Mouse (Mus musculus) forebrain, embryonic 10.5 days (tissue): ENCODE measurements around the gene Wbp2. TPM values are rescaled to one million over a fixed set of nuclear protein-coding genes. Genes with fewer than 3 reads are reported as not detected.

ENCODE experiments used
- DNase-seq: peaks from one replicate; pipeline ENCODE4 v3.0.0-alpha.2; 2017; ENCODE audit warnings: low spot score; ENCODE audit errors: extremely low spot score
- H3K27ac ChIP-seq: fragments of 300-500 bp; sonication (generic); 2 replicates; pipeline ENCODE4 v1.5.1; 2016; ENCODE audit warnings: mild to moderate bottlenecking
- H3K27me3 ChIP-seq: fragments of 300-500 bp; sonication (generic); 2 replicates; pipeline ENCODE4 v1.6.1; 2016; ENCODE audit warnings: mild to moderate bottlenecking; ENCODE audit not compliant: poor library complexity, severe bottlenecking
- H3K36me3 ChIP-seq: fragments of 300-500 bp; sonication (generic); replicated peaks from 2 replicates; pipeline ENCODE4 v1.6.1; 2016; ENCODE audit warnings: mild to moderate bottlenecking, moderate library complexity
- H3K4me1 ChIP-seq: fragments of 300-500 bp; sonication (generic); 2 replicates; pipeline ENCODE4 v1.6.1; 2016
- H3K4me3 ChIP-seq: fragments of 300-500 bp; sonication (generic); 2 replicates; pipeline ENCODE4 v1.5.1; 2016; ENCODE audit warnings: mild to moderate bottlenecking, moderate library complexity
- H3K9me3 ChIP-seq: fragments of 300-500 bp; sonication (generic); 2 replicates; pipeline ENCODE4 v1.6.1; 2016; ENCODE audit warnings: mild to moderate bottlenecking, moderate library complexity
- WGBS: fragments of 180-500 bp; shearing (Covaris S2); methylation state at CpG from one replicate; pipeline ENCODE4 v1.1.7; 2016; 5-methylcytosine and 5-hydroxymethylcytosine counted together
- polyA plus RNA-seq: library from polyadenylated mRNA; unstranded; fragments of >200 nt; fragmentation: Nextera tagmentation; extraction: Ambion mirVana; gene quantifications from 2 replicates; pipeline ENCODE4 v1.2.1, GENCODE M21; 2016

Gene Wbp2
- polyA plus RNA-seq, 1 experiment from 2014 or later: 73.6 TPM

DNA sequence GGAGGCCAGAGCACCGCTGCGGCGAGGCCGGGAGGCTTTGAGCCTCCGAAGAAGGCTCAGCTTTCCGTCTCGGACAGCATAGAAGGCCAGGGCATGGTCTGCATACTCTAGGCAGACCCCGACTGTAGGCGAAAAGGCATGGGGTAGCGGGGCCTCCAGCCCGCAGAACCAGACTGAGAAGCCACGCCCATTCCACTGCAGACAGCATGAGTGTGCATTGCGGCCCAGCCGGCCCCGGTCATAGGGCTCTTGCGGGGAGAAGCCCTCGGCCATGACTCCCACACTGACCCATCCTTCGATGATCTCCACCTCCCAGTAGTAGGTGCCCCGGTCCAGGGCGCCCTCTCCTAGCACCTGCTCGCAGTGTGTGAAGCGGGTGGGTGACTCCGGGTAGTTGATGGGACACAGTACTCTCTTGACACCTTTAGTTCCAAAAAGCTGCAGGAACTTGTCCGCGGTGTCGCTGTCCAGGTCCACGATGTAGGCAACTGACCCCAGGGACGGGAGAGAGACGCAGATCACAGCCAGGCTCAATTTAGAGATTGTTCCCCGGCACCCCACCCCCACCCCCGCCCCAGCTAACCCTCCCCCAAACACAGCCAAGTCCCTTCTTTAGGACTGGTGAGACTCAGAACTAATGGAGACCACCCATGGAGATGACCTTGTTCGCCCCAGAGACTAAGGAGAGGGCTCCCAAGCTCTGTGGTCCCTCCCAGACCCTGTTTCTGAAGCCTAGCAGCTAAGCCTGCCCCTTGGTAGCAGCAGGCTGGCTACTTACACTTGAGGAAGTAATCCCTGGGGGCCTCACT is 19.6 kb upstream of the Wbp2 start:
- Histone ChIP-seq H3K27me3 (peaks cover 82% of the 10 kb centered on the region), H3K27ac (peak overlapping the region; percentile 59; the same call in 1 of the 2 replicates), H3K9me3 (no peaks in the 10 kb centered on the region), H3K36me3 (no peaks in the 10 kb centered on the region), H3K4me1 (peaks cover 79% of the 10 kb centered on the region), H3K4me3 (peak overlapping the region; percentile 25)
- 27% methylated on average over 32 of the region's 32 CpGs for WGBS
- peak; percentile 46 for DNase-seq

DNA sequence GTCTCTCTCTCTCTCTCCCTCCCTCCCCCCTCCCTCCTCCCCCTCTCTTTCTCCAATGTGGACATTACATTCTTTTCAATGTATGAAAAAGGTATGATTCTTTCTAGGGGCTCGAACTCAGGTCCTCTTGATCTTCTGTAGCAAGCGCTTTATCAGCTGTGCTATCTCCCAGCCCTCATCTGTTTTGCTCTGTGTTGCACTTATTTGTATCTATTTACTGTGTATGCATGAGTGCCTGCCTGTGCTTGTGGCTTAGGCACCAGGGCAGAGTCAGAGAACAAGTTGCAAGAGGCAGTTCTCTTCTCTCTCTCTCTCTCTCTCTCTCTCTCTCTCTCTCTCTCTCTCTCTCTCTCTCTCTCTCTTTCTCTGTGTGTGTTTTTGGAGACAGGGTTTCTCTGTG is 18.3 kb upstream of the Wbp2 start:
- no peak overlapping the region for H3K27ac ChIP-seq
- no peaks in the 10 kb centered on the region for H3K9me3 ChIP-seq
- H3K4me3 ChIP-seq: no peak overlapping the region
- WGBS: 92% methylated on average over 2 of the region's 2 CpGs
- H3K27me3 ChIP-seq: peaks cover 69% of the 10 kb centered on the region
- peaks cover 89% of the 10 kb centered on the region for H3K4me1 ChIP-seq
- H3K36me3 ChIP-seq: no peaks in the 10 kb centered on the region
- DNase-seq: no peak

DNA sequence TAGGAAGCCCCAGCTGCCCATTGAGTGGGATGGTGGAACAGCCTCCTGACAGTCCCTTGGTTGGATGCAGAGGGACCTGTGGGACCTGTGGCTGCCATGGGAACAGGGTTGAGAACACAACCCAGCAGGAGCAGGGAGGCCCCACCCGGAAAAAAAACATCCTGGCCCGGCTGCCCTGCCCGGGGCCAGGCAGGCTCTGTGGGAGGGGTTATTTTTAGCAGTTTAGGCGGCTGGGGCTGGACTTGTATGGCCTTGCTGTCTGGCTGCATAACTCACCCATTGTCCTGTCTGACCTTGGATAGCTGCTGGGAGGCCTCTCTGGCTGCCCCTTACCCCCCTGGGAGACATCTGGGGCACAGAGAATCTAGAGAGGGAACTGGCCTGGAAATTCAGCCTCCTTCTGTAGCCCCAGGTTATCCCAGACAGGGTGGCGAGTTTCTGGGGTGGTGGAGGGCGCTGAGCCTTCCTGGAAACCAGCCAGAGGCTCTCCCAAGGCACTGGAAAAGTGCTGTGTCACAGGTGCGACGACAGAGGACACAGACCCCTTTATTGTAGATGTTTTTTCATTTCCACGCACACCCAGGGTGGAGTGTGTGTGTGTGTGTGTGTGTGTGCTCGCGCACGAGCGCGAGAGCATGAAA is 17.3 kb upstream of the Wbp2 start:
- Histone ChIP-seq H3K27me3 (peaks cover 59% of the 10 kb centered on the region), H3K9me3 (no peaks in the 10 kb centered on the region), H3K4me3 (peak overlapping the region; percentile 6; the same call in 1 of the 2 replicates), H3K4me1 (peaks cover 80% of the 10 kb centered on the region), H3K27ac (peak overlapping the region; percentile 77), H3K36me3 (no peaks in the 10 kb centered on the region)
- WGBS: 52% methylated on average over 14 of the region's 14 CpGs
- DNase-seq: peak; percentile 41

DNA sequence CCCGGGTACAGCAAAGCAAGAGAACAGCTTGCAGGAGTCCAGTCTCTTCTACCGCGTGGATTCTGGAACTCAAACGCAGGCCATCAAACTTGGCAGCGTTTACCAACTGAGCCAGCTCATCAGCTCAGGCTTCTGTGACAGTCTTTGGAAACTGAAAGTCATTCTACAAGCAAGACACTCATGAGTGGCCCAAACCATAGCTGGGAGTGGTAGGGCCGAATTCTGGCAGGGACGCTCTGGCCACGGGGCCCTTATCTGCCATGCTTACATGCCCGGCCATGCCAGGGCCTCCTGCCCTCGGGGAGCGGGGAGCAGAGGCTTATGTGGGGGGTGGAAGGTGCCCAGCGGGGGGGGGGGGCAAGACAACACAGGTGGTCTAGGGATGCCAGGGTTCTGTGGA is 16.8 kb upstream of the Wbp2 start:
- Histone ChIP-seq H3K36me3 (no peaks in the 10 kb centered on the region), H3K4me1 (peaks cover 78% of the 10 kb centered on the region), H3K27ac (peak overlapping the region; percentile 77), H3K4me3 (no peak overlapping the region), H3K27me3 (peaks cover 54% of the 10 kb centered on the region), H3K9me3 (no peaks in the 10 kb centered on the region)
- WGBS: 82% methylated on average over 12 of the region's 12 CpGs
- no peak for DNase-seq

DNA sequence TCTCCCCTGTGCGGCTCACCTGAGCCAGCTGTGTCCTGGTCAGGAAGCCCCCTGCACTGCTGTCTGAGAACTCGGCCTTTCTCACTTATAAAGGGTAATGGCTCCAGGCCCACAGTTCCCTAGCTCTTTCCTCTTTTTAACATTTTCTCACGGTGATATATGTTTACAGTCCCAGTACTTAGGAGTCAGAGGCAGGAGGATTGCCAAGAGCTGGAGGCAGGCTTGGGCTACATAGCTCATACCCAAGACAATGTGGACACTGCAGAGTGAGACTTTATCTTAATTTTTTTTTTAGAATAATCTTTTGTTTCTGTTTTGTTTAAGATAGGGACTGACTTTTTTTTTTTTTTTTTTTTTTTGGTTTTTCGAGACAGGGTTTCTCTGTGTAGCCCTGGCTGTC is 15.7 kb upstream of the Wbp2 start:
- H3K27me3 ChIP-seq: peaks cover 43% of the 10 kb centered on the region
- H3K27ac ChIP-seq: peak overlapping the region; percentile 88
- peaks cover 68% of the 10 kb centered on the region for H3K4me1 ChIP-seq
- H3K9me3 ChIP-seq: no peaks in the 10 kb centered on the region
- DNase-seq: no peak
- H3K36me3 ChIP-seq: no peaks in the 10 kb centered on the region
- WGBS: 63% methylated on average over 3 of the region's 4 CpGs
- no peak overlapping the region; the same call in 1 of the 2 replicates for H3K4me3 ChIP-seq

DNA sequence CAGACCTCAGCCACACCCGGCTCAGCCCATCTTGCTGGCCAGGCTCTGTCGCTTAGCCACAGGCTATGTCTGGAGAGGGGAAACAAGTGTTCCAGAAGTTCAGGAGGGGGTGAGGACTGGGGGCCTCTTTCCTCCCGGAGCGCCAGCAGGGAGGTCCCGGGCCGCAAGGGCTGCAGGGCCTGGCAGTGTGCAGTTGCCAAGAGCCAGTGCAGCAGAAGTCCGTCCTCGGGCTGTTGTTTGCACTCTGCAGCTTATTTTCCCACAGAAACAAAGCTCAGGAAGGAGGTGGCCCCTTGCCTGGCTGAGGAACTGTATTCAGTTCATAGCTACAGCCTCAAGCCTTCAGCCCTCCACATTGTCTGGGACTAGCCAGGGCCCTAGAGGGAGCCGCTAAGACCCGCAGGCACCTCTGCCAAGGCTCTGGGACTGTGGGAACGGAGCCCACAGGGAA is 15.2 kb upstream of the Wbp2 start:
- Histone ChIP-seq H3K27ac (peak overlapping the region; percentile 88), H3K36me3 (no peaks in the 10 kb centered on the region), H3K4me3 (peak overlapping the region; percentile 15), H3K9me3 (peaks cover under 1% of the 10 kb centered on the region; the same call in 1 of the 2 replicates), H3K4me1 (peaks cover 62% of the 10 kb centered on the region), H3K27me3 (peaks cover 38% of the 10 kb centered on the region)
- WGBS: 40% methylated on average over 11 of the region's 11 CpGs
- DNase-seq: peak; percentile 50

DNA sequence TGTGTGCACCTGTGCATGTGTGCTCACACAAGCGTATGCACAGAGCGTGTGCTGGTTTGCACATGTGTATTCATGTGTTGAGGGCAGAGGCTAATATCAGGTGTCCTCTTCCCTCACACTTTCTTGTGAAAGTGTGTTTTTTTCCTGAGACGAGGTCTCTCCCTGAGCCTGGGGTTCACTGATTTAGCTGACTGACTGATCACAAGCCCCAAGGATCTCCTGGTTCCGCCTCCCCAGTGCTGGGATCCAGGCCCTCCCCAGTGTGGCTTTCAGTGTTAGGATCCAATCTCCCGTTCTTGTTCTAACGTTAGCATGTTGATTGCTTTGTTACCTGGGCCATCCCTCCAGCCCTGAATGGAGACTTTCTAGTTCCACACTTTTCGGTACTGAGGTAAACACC is 14.0 kb upstream of the Wbp2 start:
- H3K27me3 ChIP-seq: peaks cover 26% of the 10 kb centered on the region
- no peak overlapping the region for H3K4me3 ChIP-seq
- H3K4me1 ChIP-seq: peaks cover 51% of the 10 kb centered on the region
- H3K27ac ChIP-seq: peak overlapping the region; percentile 88
- H3K9me3 ChIP-seq: peaks cover 5% of the 10 kb centered on the region; the same call in 1 of the 2 replicates
- H3K36me3 ChIP-seq: no peaks in the 10 kb centered on the region
- 84% methylated on average over 7 of the region's 7 CpGs for WGBS
- DNase-seq: no peak

DNA sequence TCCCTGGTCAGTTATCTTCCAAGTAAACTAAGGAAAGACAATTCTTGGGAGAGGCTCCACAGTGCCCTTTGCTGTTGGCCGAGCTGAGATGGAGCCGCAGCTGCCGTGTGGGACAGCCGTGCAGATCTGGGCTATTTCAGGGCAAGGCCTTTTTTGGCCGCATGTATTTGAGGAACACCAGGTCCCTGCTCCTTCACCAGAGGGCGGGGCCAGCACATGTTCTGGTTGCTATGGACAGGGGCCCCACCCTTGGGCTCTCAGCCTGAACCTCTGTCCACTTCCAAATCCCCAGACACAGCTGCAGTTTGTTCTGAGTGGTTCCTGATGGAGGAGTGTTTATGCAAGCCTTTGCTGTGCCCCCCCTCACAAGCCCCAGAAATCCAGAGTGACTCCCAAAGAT is 13.6 kb upstream of the Wbp2 start:
- Histone ChIP-seq H3K4me1 (peaks cover 48% of the 10 kb centered on the region), H3K36me3 (no peaks in the 10 kb centered on the region), H3K4me3 (no peak overlapping the region), H3K27ac (no peak overlapping the region), H3K27me3 (peaks cover 22% of the 10 kb centered on the region), H3K9me3 (peaks cover 5% of the 10 kb centered on the region; the same call in 1 of the 2 replicates)
- 84% methylated on average over 6 of the region's 6 CpGs for WGBS
- no peak for DNase-seq

DNA sequence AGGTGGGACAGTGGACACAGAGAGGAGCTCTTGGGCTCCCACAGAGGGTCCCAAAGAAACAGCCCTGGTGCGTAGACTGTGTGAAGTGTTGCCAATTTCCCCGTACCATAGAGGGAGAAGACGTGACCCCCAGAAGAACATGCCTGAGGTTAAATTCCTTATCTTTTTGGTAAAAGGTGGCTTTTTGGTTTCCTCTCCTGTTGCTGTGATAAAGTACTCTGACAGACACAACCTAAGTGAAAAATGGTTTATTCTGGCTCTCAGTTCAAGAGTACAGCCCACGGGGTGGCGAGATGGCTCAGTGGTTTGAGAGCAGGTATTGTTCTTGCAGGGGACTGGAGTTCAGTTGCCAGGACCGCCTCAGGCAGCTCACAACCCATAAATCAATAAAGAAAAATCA is 12.7 kb upstream of the Wbp2 start:
- Histone ChIP-seq H3K4me1 (peaks cover 44% of the 10 kb centered on the region), H3K9me3 (peaks cover 5% of the 10 kb centered on the region; the same call in 1 of the 2 replicates), H3K27ac (0 out of 2 replicates have a peak overlapping the region, but pooled peaks have one; percentile 31), H3K27me3 (peaks cover 13% of the 10 kb centered on the region; the same call in 1 of the 2 replicates), H3K4me3 (no peak overlapping the region), H3K36me3 (no peaks in the 10 kb centered on the region)
- DNase-seq: no peak
- 91% methylated on average over 6 of the region's 6 CpGs for WGBS

DNA sequence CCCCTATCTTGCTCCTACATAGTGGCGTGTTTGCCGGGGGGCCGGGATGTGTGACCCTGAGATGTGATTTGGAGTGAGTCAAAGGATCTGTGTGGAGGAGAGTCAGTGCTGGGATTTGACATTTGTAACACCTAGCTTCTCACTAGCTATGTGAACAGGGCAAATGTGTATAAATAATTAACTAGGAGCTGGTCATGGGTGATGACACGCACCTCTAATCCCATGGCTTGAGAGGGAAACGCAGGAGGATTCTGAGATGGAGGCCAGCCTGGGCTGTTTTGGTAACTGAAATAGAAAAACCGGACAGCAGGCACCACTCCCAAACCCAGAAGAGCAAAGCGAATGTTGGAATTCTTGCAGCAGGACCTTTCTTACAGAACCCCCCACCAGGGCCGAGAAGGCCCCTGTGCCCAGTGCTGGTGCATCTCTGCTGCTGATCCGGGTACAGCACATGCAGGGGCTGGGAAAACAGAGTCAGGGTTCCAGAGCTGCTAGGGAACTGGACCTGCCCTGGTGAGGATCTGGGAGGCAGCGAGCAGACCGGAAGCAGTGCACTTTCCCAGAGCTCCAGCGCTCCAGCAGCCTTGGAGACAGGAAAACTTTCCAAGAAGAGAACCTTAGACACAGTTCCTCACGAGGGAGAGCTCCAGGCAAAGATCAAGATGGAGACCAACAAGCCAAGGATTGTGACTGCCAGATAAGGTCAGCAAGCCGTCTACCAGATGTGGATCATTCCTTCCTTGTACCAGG is 12.1 kb upstream of the Wbp2 start:
- no peaks in the 10 kb centered on the region for H3K36me3 ChIP-seq
- no peak overlapping the region for H3K4me3 ChIP-seq
- DNase-seq: no peak
- WGBS: 79% methylated on average over 14 of the region's 14 CpGs
- H3K4me1 ChIP-seq: peaks cover 41% of the 10 kb centered on the region
- H3K27ac ChIP-seq: peak overlapping the region; percentile 31; the same call in 1 of the 2 replicates
- 0 out of 2 replicates have a peak, but pooled peaks cover 7% of the 10 kb centered on the region for H3K27me3 ChIP-seq
- H3K9me3 ChIP-seq: peaks cover 5% of the 10 kb centered on the region; the same call in 1 of the 2 replicates

DNA sequence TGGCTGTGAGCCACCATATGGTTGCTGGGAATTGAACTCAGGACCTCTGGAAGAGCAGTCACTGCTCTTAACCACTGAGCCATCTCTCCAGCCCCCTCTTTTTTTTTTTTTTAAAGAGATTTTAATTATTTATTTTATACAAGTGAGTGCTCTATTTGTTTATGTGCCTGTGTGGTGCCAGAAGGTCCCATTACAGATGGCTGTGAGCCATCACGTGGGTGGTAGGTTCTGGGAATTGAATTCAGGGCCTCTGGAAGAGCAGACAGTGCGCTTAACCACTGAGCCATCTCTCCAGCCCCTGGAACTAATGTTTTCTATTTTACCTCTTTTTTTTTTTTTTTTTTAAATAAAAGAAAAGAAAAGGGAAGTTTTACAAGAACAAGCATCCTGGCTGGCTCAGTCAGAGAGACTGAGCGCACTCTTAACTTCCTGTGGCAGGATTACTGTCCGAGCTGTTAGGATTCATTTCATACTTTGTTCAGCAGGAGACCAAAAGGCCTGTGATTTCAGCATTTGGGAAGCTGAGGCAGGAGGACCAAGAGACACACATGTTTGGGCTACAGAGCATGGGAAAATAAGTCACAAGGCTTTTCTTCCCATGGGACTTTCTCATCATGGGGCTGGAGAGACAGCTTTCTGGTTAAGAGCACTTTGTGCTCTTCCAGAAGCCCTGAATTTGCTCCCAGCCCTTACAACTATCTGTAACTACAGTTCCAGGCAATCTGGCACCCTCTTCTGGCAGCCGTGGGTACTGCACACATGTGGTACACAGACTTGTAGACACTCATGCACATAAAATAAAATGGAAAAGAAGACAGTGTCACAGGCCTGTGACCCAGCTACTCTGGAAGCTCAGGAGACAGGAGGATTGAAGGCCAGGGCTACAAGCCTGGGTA is 9.7 kb upstream of the Wbp2 start:
- H3K36me3 ChIP-seq: no peaks in the 10 kb centered on the region
- no peak for DNase-seq
- 93% methylated on average over 5 of the region's 5 CpGs for WGBS
- H3K4me3 ChIP-seq: no peak overlapping the region
- H3K4me1 ChIP-seq: peaks cover 26% of the 10 kb centered on the region
- no peaks in the 10 kb centered on the region for H3K27me3 ChIP-seq
- H3K27ac ChIP-seq: no peak overlapping the region
- H3K9me3 ChIP-seq: peaks cover 5% of the 10 kb centered on the region; the same call in 1 of the 2 replicates

DNA sequence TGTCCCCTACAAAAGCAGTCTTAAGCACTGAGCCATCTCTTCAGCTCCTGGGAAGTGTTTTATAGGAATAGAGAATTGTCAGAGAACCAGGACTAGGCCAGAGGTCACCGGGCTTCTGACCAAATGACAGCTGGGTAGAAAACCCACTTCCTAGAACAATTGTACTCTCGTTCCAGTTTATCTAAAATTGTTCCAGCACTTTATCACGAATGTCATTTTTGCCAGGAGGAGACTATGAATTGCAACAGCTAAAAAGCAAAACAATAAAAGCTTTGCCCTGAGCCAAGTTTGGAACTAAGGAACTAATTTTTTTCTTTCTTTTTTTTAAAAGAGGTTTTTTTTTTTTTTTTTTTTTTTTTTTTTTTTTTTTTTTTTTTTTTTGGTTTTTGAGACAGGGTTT is 8.8 kb upstream of the Wbp2 start:
- H3K9me3 ChIP-seq: peaks cover 5% of the 10 kb centered on the region; the same call in 1 of the 2 replicates
- no peaks in the 10 kb centered on the region for H3K27me3 ChIP-seq
- no peak for DNase-seq
- H3K36me3 ChIP-seq: no peaks in the 10 kb centered on the region
- H3K27ac ChIP-seq: no peak overlapping the region
- no peak overlapping the region for H3K4me3 ChIP-seq
- H3K4me1 ChIP-seq: peaks cover 17% of the 10 kb centered on the region
- WGBS: 88% methylated on average over 3 of the region's 3 CpGs
